Mouse (Mus musculus): ENCODE measurements around the gene Prc1.
A peak's percentile ranks its signal among the peaks of the same experiment; 100 is the strongest.

DNA sequence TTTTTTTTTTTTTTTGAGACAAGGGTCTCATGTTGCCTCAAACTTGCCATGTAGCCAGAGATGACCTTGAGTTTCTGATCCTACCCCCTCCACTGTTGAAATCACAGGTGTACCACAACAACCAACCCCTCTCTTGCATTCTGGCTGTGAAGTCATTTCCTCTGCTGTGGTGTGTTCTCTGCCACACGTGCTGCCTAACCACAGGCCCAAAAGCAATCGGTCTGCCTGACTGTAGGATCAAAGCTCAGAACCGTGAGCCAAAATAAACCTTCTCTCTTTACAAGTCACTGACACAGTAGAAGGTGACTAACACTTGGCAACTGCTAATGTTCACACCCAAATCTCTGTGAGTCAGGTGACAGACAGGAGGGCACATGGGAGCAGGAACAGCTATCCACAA, 66.2 kb downstream of the Prc1 start:
- TF ChIP-seq CTCF (IDR thresholded peaks at IDR 0.05; ENCODE audit: control insufficient read depth, insufficient read depth, insufficient read length) (no peak), MAX (IDR thresholded peaks at IDR 0.05) (peak; percentile 42), USF1 (IDR thresholded peaks at IDR 0.05; ENCODE audit: low read depth) (no peak), MYOD1 (IDR thresholded peaks at IDR 0.05; ENCODE audit: control insufficient read depth, insufficient read length, low read depth) (no peak), MYOG (IDR thresholded peaks at IDR 0.05; ENCODE audit: control insufficient read depth, extremely low read depth, insufficient read length) (no peak), CEBPB (IDR thresholded peaks at IDR 0.05; ENCODE audit: low read depth) (no peak), FOSL1 (IDR thresholded peaks at IDR 0.05; ENCODE audit: insufficient read depth, low read length, poor library complexity, severe bottlenecking) (no peak)

Data from C2C12 (cell line).